Mouse (Mus musculus) hindlimb bud, embryonic 11.5 days (tissue): ENCODE results near the gene Olfr1.

ENCODE experiments used
- DNase-seq: peaks from one replicate; pipeline ENCODE4 v3.0.0-alpha.2; 2012; ENCODE audit warnings: low read depth, low spot score; ENCODE audit errors: extremely low spot score

Olfr1 gene

GRCm38 (mm10) chr11:73399514-73399913 is at the start of gene Olfr1:
Gene Olfr1 (minus strand): TSS chr11:73399614.
- DNase-seq: no peak

- no peak for DNase-seq
Measured at GRCm38 (mm10) chr11:73428377-73428776, 29.0 kb upstream of the Olfr1 start, which contains the start of gene Olfr378. Gene Olfr378 (minus strand): TSS chr11:73428477.

GRCm38 (mm10) chr11:73395374-73395773 is 4.0 kb downstream of the Olfr1 start:
- no peak for DNase-seq

- no peak for DNase-seq
Measured at GRCm38 (mm10) chr11:73370946-73371345, 28.5 kb downstream of the Olfr1 start, which contains the start of gene Olfr376. Gene Olfr376 (plus strand): TSS chr11:73371246.

GRCm38 (mm10) chr11:73350483-73350882 is 48.9 kb downstream of the Olfr1 start, which contains the start of gene Olfr20:
Gene Olfr20 (plus strand): TSS chr11:73350783.
- no peak for DNase-seq
